Mouse (Mus musculus) small intestine, adult 2 months (tissue): ENCODE results near the gene Mblac2.

Experiments used
- CTCF ChIP-seq: fragments of 200-500 bp; IDR thresholded peaks from 2 replicates; pipeline ENCODE4 v1.5.1; 2012; ENCODE audit warnings: low read depth, mild to moderate bottlenecking, control low read depth, inconsistent platforms, low read length, moderate library complexity, mixed read lengths; ENCODE audit not compliant: insufficient replicate concordance, insufficient read length; ENCODE audit errors: extremely low read depth
- POLR2A ChIP-seq: fragments of 200-500 bp; IDR thresholded peaks from 2 replicates; pipeline ENCODE4 v1.6.1; 2012; ENCODE audit warnings: low read depth, mild to moderate bottlenecking, control low read depth, inconsistent platforms, low read length, moderate library complexity

DNA sequence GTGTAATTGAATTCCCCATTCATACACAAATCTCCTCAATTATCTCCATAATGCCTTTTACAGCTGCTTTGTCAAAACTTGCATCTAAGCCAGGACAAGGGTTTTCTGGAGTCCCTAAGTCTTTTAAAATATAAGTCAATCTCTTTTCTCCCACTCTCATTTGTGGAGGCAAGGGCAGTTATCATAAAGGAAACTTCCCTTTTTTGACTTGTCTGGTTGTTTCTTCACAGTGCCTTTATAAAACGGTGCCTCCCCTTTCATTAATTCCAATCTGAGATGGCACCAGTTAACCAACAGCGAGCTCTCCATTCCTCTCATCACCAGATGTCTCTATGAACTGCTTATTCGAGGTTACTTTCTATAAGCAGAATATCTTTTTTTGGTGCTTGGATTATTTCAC lies 65.1 kb downstream of the Mblac2 start:
- TF ChIP-seq CTCF (no peak), POLR2A (no peak)
